Mouse (Mus musculus): Measurements from ENCODE around the gene Ippk. TPM values are rescaled to one million over a fixed set of nuclear protein-coding genes. Genes with fewer than 3 reads are reported as not detected.

The Ippk gene
- total RNA-seq, 2 experiments from 2014 or later = 13.8 to 17.2 TPM

GRCm38 (mm10) chr13:49472676-49473005 is 51.6 kb downstream of the Ippk start:
- no peak for DNase-seq (ENCODE audit: low spot score in 2 of 2)
- intact Hi-C loops (cut with DNase I) = no loop called here

GRCm38 (mm10) chr13:49477887-49478286 is 56.8 kb downstream of the Ippk start:
- intact Hi-C loops (cut with DNase I) = no loop called here
- no peak for DNase-seq (ENCODE audit: low spot score in 2 of 2)

- no peak for DNase-seq (ENCODE audit: low spot score in 2 of 2)
- intact Hi-C loops (cut with DNase I) = no loop called here
Observed at GRCm38 (mm10) chr13:49478851-49479374, 57.9 kb downstream of the Ippk start.

- intact Hi-C loops (cut with DNase I) = no loop called here
- DNase-seq (ENCODE audit: low spot score in 2 of 2) = no peak
Observed at GRCm38 (mm10) chr13:49479399-49479798, 58.4 kb downstream of the Ippk start.

GRCm38 (mm10) chr13:49480057-49480456 is 59.0 kb downstream of the Ippk start:
- DNase-seq (ENCODE audit: low spot score in 2 of 2) = no peak
- intact Hi-C loops (cut with DNase I) = no loop called here

- no peak for DNase-seq (ENCODE audit: low spot score in 2 of 2)
- intact Hi-C loops (cut with DNase I) = no loop called here
Observed at GRCm38 (mm10) chr13:49480551-49480950, 59.5 kb downstream of the Ippk start.

GRCm38 (mm10) chr13:49485388-49485787 is 64.3 kb downstream of the Ippk start:
- no peak for DNase-seq (ENCODE audit: low spot score in 2 of 2)
- intact Hi-C loops (cut with DNase I) = no loop called here

- intact Hi-C loops (cut with DNase I) = no loop called here
- DNase-seq (ENCODE audit: low spot score in 2 of 2) = no peak
Observed at GRCm38 (mm10) chr13:49492376-49493368, 71.6 kb downstream of the Ippk start, which contains the start of gene Tes3-ps. Tes3-ps (plus strand) TSS chr13:49493318.

GRCm38 (mm10) chr13:49504510-49504909 is 83.5 kb downstream of the Ippk start, which contains the start of gene Ecm2:
Ecm2 (plus strand) TSS chr13:49504810.
- intact Hi-C loops (cut with DNase I) = no loop called here
- DNase-seq (ENCODE audit: low spot score in 2 of 2) = no peak

GRCm38 (mm10) chr13:49505776-49506175 is 84.7 kb downstream of the Ippk start:
- DNase-seq (ENCODE audit: low spot score in 2 of 2) = no peak

GRCm38 (mm10) chr13:49507176-49507575 is 86.1 kb downstream of the Ippk start:
- intact Hi-C loops (cut with DNase I) = no loop called here
- DNase-seq (ENCODE audit: low spot score in 2 of 2) = no peak

More at GRCm38 (mm10) chr13:49505776-49506175, 84.7 kb downstream of the Ippk start:
- intact Hi-C loops (cut with DNase I) = no loop called here

Other genes starting within 250 kb of the Ippk start
- gene Ninj1, start 233.8 kb upstream of the Ippk start, total RNA-seq (2021) = 10 to 100 TPM; 18.6 to 23.9 TPM
- gene Card19, start 205.2 kb upstream of the Ippk start, total RNA-seq (2021) = 10 to 100 TPM; 12.2 to 13.2 TPM
- 1 to 10 TPM; 2.4 to 2.7 TPM for gene Susd3, start 172.5 kb upstream of the Ippk start, total RNA-seq (2021)
- gene Fgd3, start 100.9 kb upstream of the Ippk start, total RNA-seq (2021) = 1 to 10 TPM; 6.6 to 7.8 TPM
- gene Bicd2, start 79.7 kb upstream of the Ippk start, total RNA-seq (2021) = 10 to 100 TPM; 45.2 to 55.9 TPM
- gene Tes3-ps, start 72.1 kb downstream of the Ippk start, total RNA-seq (2021) = 1 to 10 TPM; 1.4 to 1.6 TPM
- gene Ecm2, start 83.6 kb downstream of the Ippk start, total RNA-seq (2021) = 1 to 10 TPM; 2.2 to 2.6 TPM
- gene Aspn, start 123.2 kb downstream of the Ippk start, total RNA-seq (2021) = 1 to 10 TPM; 1.1 to 1.3 TPM
- 1 to 10 TPM; 1.4 to 3.1 TPM for gene Omd, start 161.2 kb downstream of the Ippk start, total RNA-seq (2021)
- gene Ogn, start 186.8 kb downstream of the Ippk start, total RNA-seq (2021) = 1 to 10 TPM; 4.2 to 9.3 TPM
- gene Cenpp, start 231.5 kb downstream of the Ippk start, total RNA-seq (2021) = 1 to 10 TPM; 1.2 TPM
- gene Nol8, start 231.8 kb downstream of the Ippk start, total RNA-seq (2021) = 10 to 100 TPM; 22.8 to 28.4 TPM

Data from left cerebral cortex, postnatal 36 days (tissue).